Mouse (Mus musculus): ENCODE measurements at regions not wholly inside any gene's neighbourhood (a gene's known extent, or its start where the extent isn't known, plus 50 kb on each side); places are given as distances from the start of the nearest gene placed in this dataset.
A peak's percentile ranks its signal among the peaks of the same experiment; 100 is the strongest.

DNA sequence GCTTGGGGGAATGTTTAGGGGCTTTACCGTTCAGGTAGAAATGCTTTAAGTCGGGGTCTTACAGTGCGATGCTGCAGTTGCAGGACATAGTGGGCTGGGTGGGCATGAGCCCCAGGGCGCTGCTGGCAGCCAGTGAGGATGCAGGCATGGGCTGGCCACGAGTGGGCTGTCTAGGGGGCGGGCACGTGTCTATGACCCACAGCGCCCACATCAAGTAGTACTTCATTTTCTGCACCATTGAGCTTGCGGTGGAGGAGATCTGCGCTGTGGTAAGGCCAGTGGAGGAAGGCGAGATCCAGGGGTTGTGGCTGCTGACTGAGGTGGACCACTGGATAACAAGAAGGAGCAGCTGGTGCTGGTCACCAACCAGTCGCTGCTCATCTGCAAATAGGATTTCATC lies 52.4 kb upstream of the Olfr291 start:
- Histone ChIP-seq H3K4me2 (ENCODE audit: low read depth, low read length, poor library complexity, severe bottlenecking) (peak overlapping the region; percentile 20; the same call in 1 of the 2 replicates), H3K9ac (replicated peaks; ENCODE audit: low read length, poor library complexity, severe bottlenecking) (no peak overlapping the region), H3K4me1 (ENCODE audit: insufficient read depth, low read length) (no peaks in the 10 kb centered on the region), H3K36me3 (ENCODE audit: insufficient read depth, low read length) (no peaks in the 10 kb centered on the region), H3K4me3 (ENCODE audit: low read depth, low read length) (no peak overlapping the region), H3K27ac (ENCODE audit: low read depth, low read length) (no peak overlapping the region), H3K9me3 (ENCODE audit: low read length) (no peaks in the 10 kb centered on the region), H3K27me3 (ENCODE audit: insufficient read depth, low read length) (no peaks in the 10 kb centered on the region)
- WGBS: 25% methylated on average over 12 of the region's 12 CpGs
- TF ChIP-seq CTCF (IDR thresholded peaks at IDR 0.05): no peak
- ATAC-seq (ENCODE audit: low FRiP score) (0 out of 2 replicates have a peak, but pooled peaks have one; percentile 38), DNase-seq (ENCODE audit: low spot score) (no peak)

DNA sequence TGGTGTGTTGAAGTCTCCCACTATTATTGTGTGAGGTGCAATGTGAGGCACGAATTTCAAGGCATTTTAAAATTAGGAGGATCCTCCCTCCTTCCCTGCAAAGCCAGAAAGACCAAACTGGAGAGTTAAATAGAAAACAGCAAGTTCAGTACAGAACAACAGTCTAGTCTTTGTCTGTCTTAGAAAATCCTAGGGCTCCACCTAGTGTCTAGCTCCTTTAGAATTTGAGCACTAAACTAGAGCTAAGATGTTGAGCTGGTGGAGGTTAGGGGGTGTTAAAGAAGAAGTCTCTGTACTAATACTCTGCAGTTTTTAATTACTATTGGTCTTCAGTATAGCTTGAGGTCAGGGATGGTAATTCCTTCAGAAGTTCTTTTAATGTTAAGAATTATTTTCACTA lies 58.7 kb upstream of the Olfr291 start:
- ATAC-seq (ENCODE audit: low FRiP score) (no peak), DNase-seq (ENCODE audit: low spot score) (peak; percentile 64)
- Histone ChIP-seq H3K36me3 (ENCODE audit: insufficient read depth, low read length) (no peaks in the 10 kb centered on the region), H3K9ac (replicated peaks; ENCODE audit: low read length, poor library complexity, severe bottlenecking) (no peak overlapping the region), H3K27ac (ENCODE audit: low read depth, low read length) (no peak overlapping the region), H3K27me3 (ENCODE audit: insufficient read depth, low read length) (no peaks in the 10 kb centered on the region), H3K4me1 (ENCODE audit: insufficient read depth, low read length) (no peaks in the 10 kb centered on the region), H3K4me2 (ENCODE audit: low read depth, low read length, poor library complexity, severe bottlenecking) (no peak overlapping the region), H3K4me3 (ENCODE audit: low read depth, low read length) (no peak overlapping the region), H3K9me3 (ENCODE audit: low read length) (no peaks in the 10 kb centered on the region)
- peak; percentile 68 for TF ChIP-seq CTCF (IDR thresholded peaks at IDR 0.05)
- WGBS: 10% methylated on average over 1 of the region's 1 CpGs

DNA sequence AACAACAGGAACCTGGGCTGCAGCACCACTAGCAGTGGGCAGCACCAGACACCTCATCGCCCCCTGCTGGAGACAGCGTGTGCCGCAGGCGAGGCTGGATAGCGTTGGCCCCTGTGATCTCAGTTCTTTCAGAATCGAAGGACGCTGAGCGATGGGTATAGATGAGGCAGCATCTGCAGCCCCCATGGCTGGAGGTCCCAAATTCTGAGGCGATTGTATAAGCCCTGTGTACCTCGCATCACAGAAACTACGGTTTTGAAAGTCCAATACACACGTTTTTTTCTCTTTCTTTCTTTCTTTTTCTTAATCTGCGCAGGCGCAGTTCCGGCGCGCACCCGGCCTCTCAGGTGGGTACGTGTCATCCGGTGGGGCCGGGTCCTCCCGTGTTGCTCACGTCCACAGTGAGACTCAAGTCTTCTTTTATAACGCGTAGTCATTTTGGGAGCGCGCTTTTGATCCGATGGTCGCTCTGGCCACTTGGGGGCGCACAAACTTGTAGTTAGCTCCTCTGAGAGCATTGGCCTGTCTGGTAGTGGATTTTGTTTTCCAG lies 74.0 kb upstream of the Olfr291 start:
- DNase-seq (ENCODE audit: low spot score): peak; percentile 90
- peak; percentile 88 for TF ChIP-seq CTCF (IDR thresholded peaks at IDR 0.05)
- Histone ChIP-seq H3K9me3 (ENCODE audit: low read length) (no peaks in the 10 kb centered on the region), H3K27ac (ENCODE audit: low read depth, low read length) (no peak overlapping the region), H3K27me3 (ENCODE audit: insufficient read depth, low read length) (no peaks in the 10 kb centered on the region), H3K36me3 (ENCODE audit: insufficient read depth, low read length) (no peaks in the 10 kb centered on the region), H3K4me2 (ENCODE audit: low read depth, low read length, poor library complexity, severe bottlenecking) (peak overlapping the region; percentile 59), H3K4me3 (ENCODE audit: low read depth, low read length) (peak overlapping the region; percentile 46), H3K9ac (replicated peaks; ENCODE audit: low read length, poor library complexity, severe bottlenecking) (peak overlapping the region; percentile 61), H3K4me1 (ENCODE audit: insufficient read depth, low read length) (no peaks in the 10 kb centered on the region)
- WGBS: under 1% methylated on average over 30 of the region's 30 CpGs
- ATAC-seq (ENCODE audit: low FRiP score): peak; percentile 97

DNA sequence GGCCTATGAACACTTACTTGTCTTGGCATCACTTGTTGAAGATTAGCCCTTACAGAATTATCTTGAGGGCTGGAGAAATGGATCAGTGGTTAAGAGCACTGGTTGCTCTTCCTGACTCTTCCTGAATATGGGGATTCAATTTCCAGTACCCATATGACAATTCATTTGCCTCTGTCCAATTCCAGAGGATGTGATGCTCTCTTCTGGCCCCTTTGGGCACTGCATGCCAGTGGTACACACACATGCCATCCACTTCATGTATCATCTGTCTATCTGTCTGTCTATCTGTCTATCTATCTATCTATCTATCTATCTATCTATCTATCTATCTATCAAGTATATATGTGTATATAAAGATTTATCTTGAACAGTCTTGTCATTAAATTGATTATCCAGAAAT lies 75.7 kb upstream of the Olfr291 start:
- H3K4me1 ChIP-seq (ENCODE audit: insufficient read depth, low read length): no peaks in the 10 kb centered on the region
- no peaks in the 10 kb centered on the region for H3K36me3 ChIP-seq (ENCODE audit: insufficient read depth, low read length)
- H3K4me3 ChIP-seq (ENCODE audit: low read depth, low read length): no peak overlapping the region
- no peak overlapping the region for H3K4me2 ChIP-seq (ENCODE audit: low read depth, low read length, poor library complexity, severe bottlenecking)
- no peak overlapping the region for H3K27ac ChIP-seq (ENCODE audit: low read depth, low read length)
- H3K27me3 ChIP-seq (ENCODE audit: insufficient read depth, low read length): no peaks in the 10 kb centered on the region
- TF ChIP-seq CTCF (IDR thresholded peaks at IDR 0.05): peak; percentile 42; the same call in 1 of the 2 replicates
- no peak overlapping the region for H3K9ac ChIP-seq (replicated peaks; ENCODE audit: low read length, poor library complexity, severe bottlenecking)
- ATAC-seq (ENCODE audit: low FRiP score): no peak
- H3K9me3 ChIP-seq (ENCODE audit: low read length): no peaks in the 10 kb centered on the region
- no peak for DNase-seq (ENCODE audit: low spot score)

DNA sequence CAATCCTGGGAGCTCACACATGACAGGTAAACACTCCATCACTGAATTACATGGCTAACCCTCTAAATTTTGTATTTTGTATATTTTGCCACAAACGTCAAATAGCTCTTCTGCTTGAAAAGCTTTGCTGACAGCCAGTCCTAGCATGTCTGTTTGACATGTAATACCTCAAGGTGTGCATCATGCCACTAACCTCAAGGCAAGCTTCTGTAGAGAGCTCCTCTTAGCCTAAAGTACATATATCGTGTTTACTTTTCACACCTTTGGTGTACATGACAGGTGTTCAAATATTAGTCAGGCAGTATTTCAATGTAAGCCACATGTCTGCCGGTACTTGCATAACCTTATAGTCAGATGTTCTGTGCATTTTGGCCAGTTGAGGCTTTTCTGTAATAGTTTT lies 66.5 kb upstream of the Zfand6 start:
- DNase-seq (ENCODE audit: low spot score) (no peak), ATAC-seq (ENCODE audit: low FRiP score) (no peak)
- WGBS: 90% methylated on average over 3 of the region's 3 CpGs
- H3K36me3 ChIP-seq (ENCODE audit: insufficient read depth, low read length): no peaks in the 10 kb centered on the region
- H3K9ac ChIP-seq (replicated peaks; ENCODE audit: low read length, poor library complexity, severe bottlenecking): no peak overlapping the region
- no peaks in the 10 kb centered on the region for H3K9me3 ChIP-seq (ENCODE audit: low read length)
- no peaks in the 10 kb centered on the region for H3K4me1 ChIP-seq (ENCODE audit: insufficient read depth, low read length)
- no peak overlapping the region for H3K4me2 ChIP-seq (ENCODE audit: low read depth, low read length, poor library complexity, severe bottlenecking)
- H3K27me3 ChIP-seq (ENCODE audit: insufficient read depth, low read length): no peaks in the 10 kb centered on the region
- H3K4me3 ChIP-seq (ENCODE audit: low read depth, low read length): no peak overlapping the region
- H3K27ac ChIP-seq (ENCODE audit: low read depth, low read length): no peak overlapping the region
- TF ChIP-seq CTCF (IDR thresholded peaks at IDR 0.05): no peak

DNA sequence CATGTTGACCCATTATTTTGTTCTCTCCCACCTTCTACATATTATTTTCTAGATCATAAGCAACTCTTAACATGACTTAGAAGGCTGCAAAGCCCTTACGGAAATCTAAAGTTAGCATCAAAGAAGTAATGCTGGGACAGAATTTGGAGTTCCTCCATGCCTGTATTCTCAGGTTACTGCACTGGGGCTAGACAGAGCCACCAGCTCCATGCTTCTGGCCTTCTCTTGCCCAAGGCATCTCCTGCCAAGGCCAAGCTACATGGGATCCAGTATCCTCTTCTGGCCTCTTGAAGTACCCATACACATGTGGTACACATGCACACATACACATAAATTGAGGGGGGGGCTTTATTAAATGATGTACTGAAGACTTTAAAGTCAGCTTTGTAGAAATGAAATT lies 63.6 kb upstream of the Zfand6 start:
- WGBS: 100% methylated on average over 1 of the region's 1 CpGs
- ATAC-seq (ENCODE audit: low FRiP score): no peak
- no peak for TF ChIP-seq CTCF (IDR thresholded peaks at IDR 0.05)
- DNase-seq (ENCODE audit: low spot score): no peak
- Histone ChIP-seq H3K27ac (ENCODE audit: low read depth, low read length) (no peak overlapping the region), H3K9ac (replicated peaks; ENCODE audit: low read length, poor library complexity, severe bottlenecking) (no peak overlapping the region), H3K36me3 (ENCODE audit: insufficient read depth, low read length) (no peaks in the 10 kb centered on the region), H3K9me3 (ENCODE audit: low read length) (no peaks in the 10 kb centered on the region), H3K4me2 (ENCODE audit: low read depth, low read length, poor library complexity, severe bottlenecking) (no peak overlapping the region), H3K4me1 (ENCODE audit: insufficient read depth, low read length) (no peaks in the 10 kb centered on the region), H3K27me3 (ENCODE audit: insufficient read depth, low read length) (no peaks in the 10 kb centered on the region), H3K4me3 (ENCODE audit: low read depth, low read length) (no peak overlapping the region)

Data from midbrain, postnatal 0 days (tissue).